Mouse (Mus musculus) splenic B cell, adult 2 months (primary cell): ENCODE results near the gene Arhgap24.
A peak's percentile ranks its signal among the peaks of the same experiment; 100 is the strongest.

ENCODE experiments used
- DNase-seq: peaks from one replicate; pipeline ENCODE4 v3.0.0-alpha.2; 2011; ENCODE audit warnings: low read depth, low spot score
- H3K27me3 ChIP-seq: 2 replicates; pipeline ENCODE4 v1.6.1; 2012; ENCODE audit warnings: mild to moderate bottlenecking, low read length, moderate library complexity, mixed read lengths; ENCODE audit not compliant: control insufficient read depth, poor library complexity, insufficient read depth, severe bottlenecking
- H3K36me3 ChIP-seq: 2 replicates; pipeline ENCODE4 v1.6.1; 2012; ENCODE audit warnings: mild to moderate bottlenecking, low read length, moderate library complexity, mixed read lengths; ENCODE audit not compliant: control insufficient read depth, poor library complexity, insufficient read depth, severe bottlenecking

Arhgap24 gene

GRCm38 (mm10) chr5:102535311-102535710 is 54.1 kb downstream of the Arhgap24 start:
- DNase-seq = no peak
- Histone ChIP-seq H3K27me3 (no peaks in the 10 kb centered on the region), H3K36me3 (no peaks in the 10 kb centered on the region)

- peak; percentile 59 for DNase-seq
- H3K27me3 ChIP-seq = no peaks in the 10 kb centered on the region
- H3K36me3 ChIP-seq = no peaks in the 10 kb centered on the region
Observed at GRCm38 (mm10) chr5:102537819-102538218, 56.6 kb downstream of the Arhgap24 start.

- Histone ChIP-seq H3K27me3 (no peaks in the 10 kb centered on the region), H3K36me3 (no peaks in the 10 kb centered on the region)
- no peak for DNase-seq
Observed at GRCm38 (mm10) chr5:102546296-102546695, 65.1 kb downstream of the Arhgap24 start.

DNA sequence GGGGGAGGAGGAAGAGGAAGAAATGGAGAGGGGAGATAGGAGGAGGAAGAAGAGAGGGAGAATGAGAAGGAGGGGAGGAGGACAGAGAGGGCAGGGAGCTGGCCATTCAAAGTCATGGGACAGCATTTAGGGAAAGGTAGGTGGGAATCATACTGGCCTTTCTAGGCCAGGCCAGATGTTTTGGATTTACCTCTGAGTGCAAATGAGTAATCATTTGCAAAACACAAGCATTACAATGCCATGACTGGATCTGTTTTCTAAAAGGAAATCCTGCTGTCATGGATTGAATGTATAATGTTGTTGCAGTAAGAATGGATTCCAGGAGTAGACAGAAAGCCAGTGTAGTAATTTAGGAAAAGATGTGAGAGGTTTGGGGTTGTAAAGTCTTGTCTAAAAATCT is 66.6 kb downstream of the Arhgap24 start:
- DNase-seq = no peak
- Histone ChIP-seq H3K27me3 (no peaks in the 10 kb centered on the region), H3K36me3 (no peaks in the 10 kb centered on the region)

DNA sequence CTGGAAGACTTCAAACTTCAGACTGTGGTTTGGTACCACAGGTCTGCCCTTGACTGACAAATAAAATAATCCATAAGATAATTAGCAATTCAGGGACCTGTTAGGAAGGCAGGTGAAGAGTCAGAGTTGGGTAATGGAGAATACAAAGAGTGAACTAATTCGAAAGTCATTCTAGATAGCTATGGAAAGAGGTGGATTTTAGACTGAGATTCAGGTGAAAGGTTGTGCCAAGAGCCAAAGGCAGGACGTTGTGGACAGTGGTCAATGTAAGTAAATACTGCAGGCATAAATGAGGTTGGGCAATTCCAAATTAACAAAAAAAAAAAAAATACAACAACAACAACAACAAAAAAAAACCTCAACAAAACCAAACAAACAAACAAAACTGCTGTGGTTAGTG is 67.2 kb downstream of the Arhgap24 start:
- H3K27me3 ChIP-seq = no peaks in the 10 kb centered on the region
- no peak for DNase-seq
- H3K36me3 ChIP-seq = no peaks in the 10 kb centered on the region

DNA sequence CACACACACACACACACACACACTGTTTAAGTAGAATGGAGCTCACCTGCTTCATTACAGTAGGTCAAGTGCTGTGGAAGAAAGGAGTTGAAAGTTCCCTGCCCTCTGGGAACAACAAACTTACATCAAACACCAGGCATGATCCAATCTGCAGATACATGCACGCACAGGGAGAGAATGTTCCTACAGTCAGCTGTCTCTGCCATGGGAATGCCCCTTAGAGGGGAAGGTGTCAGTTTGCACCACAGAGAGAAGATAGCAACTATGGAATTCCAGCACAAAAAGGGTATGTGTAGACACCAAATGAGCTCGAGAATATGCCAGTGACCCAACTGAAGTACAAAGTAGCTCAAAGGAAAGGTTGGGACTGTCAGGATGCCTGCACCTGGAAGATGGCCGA is 69.0 kb downstream of the Arhgap24 start:
- no peak for DNase-seq
- H3K27me3 ChIP-seq = no peaks in the 10 kb centered on the region
- H3K36me3 ChIP-seq = no peaks in the 10 kb centered on the region

DNA sequence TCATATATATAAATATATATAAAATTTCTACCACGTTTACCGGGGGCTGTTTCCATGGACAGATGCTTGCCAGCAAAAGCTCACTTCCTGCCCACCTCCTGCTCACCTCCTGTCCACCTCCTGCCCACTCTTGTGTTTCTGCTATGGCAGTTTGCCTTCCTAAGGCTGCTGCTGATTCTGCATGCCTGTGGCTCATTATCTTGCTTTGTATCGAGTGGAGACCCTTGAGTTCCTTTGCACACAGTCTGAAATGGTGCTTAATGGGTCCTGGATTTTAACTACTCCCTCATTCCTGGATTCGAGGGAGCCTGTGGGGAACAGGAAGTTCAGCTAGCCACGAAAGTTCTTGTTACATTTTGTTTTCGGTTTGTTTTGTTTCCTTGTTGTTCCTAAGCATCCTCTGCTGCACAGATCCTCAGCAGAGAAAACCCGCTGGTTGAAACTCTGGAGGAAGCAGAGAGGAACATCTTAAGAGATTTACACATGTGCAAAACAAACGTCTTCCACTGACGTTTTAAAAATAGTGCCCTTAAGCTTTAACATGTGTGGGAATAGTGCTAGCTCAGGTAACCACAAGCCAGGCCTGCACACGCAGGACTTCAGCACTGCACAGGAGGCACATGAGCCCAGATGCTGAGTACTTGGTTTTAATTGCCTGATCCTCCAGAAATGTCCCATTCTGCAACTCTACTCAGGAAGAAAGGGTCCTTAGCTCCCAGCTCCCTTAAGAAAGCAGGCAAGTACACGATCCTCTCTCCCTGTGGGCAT is 69.9 kb downstream of the Arhgap24 start:
- Histone ChIP-seq H3K36me3 (0 out of 2 replicates have a peak, but pooled peaks cover 1% of the 10 kb centered on the region), H3K27me3 (no peaks in the 10 kb centered on the region)
- DNase-seq = no peak

DNA sequence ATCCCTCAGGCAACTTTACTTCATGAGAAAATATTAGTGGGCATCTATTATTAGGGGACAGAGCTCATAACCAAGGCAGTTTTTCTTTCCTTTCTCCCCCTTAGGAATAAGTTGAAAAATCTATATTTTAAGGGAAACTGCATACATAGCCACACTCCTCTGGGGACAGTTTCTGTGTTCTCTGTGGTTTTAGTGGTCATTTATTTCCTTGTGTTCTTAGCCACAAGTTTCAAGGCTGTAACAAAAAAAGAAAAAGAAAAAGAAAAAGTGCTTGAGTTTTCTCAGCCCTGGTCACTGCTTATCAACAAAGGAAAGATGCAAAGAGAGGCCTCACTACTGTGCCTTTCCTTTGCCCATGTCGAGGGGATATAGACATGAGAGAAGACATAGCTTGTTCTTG is 71.3 kb downstream of the Arhgap24 start:
- DNase-seq = no peak
- Histone ChIP-seq H3K36me3 (0 out of 2 replicates have a peak, but pooled peaks cover 3% of the 10 kb centered on the region), H3K27me3 (no peaks in the 10 kb centered on the region)

GRCm38 (mm10) chr5:102555958-102556357 is 74.8 kb downstream of the Arhgap24 start:
- DNase-seq = no peak
- Histone ChIP-seq H3K36me3 (0 out of 2 replicates have a peak, but pooled peaks cover 3% of the 10 kb centered on the region), H3K27me3 (no peaks in the 10 kb centered on the region)

GRCm38 (mm10) chr5:102560270-102560669 is 79.1 kb downstream of the Arhgap24 start:
- no peak for DNase-seq
- no peaks in the 10 kb centered on the region for H3K27me3 ChIP-seq
- H3K36me3 ChIP-seq = 0 out of 2 replicates have a peak, but pooled peaks cover 3% of the 10 kb centered on the region

DNA sequence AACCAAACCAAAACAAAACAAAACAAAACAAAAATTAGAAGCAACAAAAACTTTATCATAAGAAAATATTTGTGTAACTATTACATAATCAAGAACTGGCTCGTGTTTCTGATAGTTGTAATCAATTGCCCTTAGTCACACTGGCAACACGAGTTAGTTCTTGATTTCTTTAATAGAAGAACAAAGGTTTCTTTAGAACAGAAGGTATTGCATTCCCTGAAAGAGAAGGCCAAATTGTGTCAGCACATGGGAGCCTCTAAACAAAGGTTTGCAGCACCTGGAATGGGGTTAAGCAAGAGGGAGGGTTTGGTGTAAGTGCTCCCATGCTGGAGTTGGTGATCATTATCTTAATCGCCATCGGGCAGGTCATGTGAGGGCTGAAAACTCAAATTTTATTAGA is 82.8 kb downstream of the Arhgap24 start:
- Histone ChIP-seq H3K27me3 (no peaks in the 10 kb centered on the region), H3K36me3 (no peaks in the 10 kb centered on the region)
- no peak for DNase-seq

GRCm38 (mm10) chr5:102568764-102569163 is 87.6 kb downstream of the Arhgap24 start:
- Histone ChIP-seq H3K27me3 (no peaks in the 10 kb centered on the region), H3K36me3 (no peaks in the 10 kb centered on the region)
- no peak for DNase-seq

GRCm38 (mm10) chr5:102571445-102571844 is 90.3 kb downstream of the Arhgap24 start:
- H3K36me3 ChIP-seq = no peaks in the 10 kb centered on the region

GRCm38 (mm10) chr5:102576750-102577149 is 95.6 kb downstream of the Arhgap24 start:
- DNase-seq = no peak
- Histone ChIP-seq H3K36me3 (no peaks in the 10 kb centered on the region), H3K27me3 (no peaks in the 10 kb centered on the region)

More at GRCm38 (mm10) chr5:102571445-102571844, 90.3 kb downstream of the Arhgap24 start:
- DNase-seq = no peak
- no peaks in the 10 kb centered on the region for H3K27me3 ChIP-seq

GRCm38 (mm10) chr5:102577729-102578128 is 96.5 kb downstream of the Arhgap24 start:
- Histone ChIP-seq H3K27me3 (no peaks in the 10 kb centered on the region), H3K36me3 (no peaks in the 10 kb centered on the region)
- no peak for DNase-seq

DNA sequence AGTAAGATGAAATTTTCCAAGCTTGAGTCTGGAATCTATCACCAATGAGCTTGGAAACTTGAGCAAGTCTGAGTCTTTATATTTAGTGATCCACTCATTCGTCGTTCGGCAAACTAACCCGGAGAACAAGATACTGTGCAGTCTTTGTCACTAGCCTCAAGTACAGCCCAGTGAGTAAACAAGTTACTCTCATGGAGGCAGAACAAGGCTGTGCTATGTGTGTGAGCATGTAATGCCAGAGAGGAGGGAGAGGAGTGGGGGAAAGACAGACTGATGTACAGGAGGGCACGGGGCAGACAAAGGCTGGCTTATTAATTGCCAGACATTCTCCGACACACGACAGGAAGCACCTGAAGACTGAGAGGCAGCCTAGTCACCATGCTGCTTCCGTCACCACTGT is 97.2 kb downstream of the Arhgap24 start:
- H3K36me3 ChIP-seq = no peaks in the 10 kb centered on the region
- no peak for DNase-seq
- no peaks in the 10 kb centered on the region for H3K27me3 ChIP-seq
